Mouse (Mus musculus): ENCODE data around the gene Actl10.

Actl10 gene

GRCm38 (mm10) chr2:154581421-154581820, 29.8 kb downstream of the Actl10 start:
- DNase-seq (ENCODE audit: low read depth): no peak

GRCm38 (mm10) chr2:154583906-154584872, 32.6 kb downstream of the Actl10 start:
- peak; percentile 73 for DNase-seq (ENCODE audit: low read depth)

GRCm38 (mm10) chr2:154584931-154585601, 33.5 kb downstream of the Actl10 start:
- no peak for DNase-seq (ENCODE audit: low read depth)

- peak; percentile 75 for DNase-seq (ENCODE audit: low read depth)
Observed at GRCm38 (mm10) chr2:154586405-154586804, 34.8 kb downstream of the Actl10 start.

- DNase-seq (ENCODE audit: low read depth): no peak
Observed at GRCm38 (mm10) chr2:154589051-154589450, 37.5 kb downstream of the Actl10 start.

- DNase-seq (ENCODE audit: low read depth): no peak
Observed at GRCm38 (mm10) chr2:154591239-154591638, 39.7 kb downstream of the Actl10 start.

GRCm38 (mm10) chr2:154593025-154593424, 41.4 kb downstream of the Actl10 start:
- DNase-seq (ENCODE audit: low read depth): peak; percentile 62

- no peak for DNase-seq (ENCODE audit: low read depth)
Observed at GRCm38 (mm10) chr2:154595775-154596174, 44.2 kb downstream of the Actl10 start.

GRCm38 (mm10) chr2:154597399-154597798, 45.8 kb downstream of the Actl10 start:
- DNase-seq (ENCODE audit: low read depth): no peak

- no peak for DNase-seq (ENCODE audit: low read depth)
Observed at GRCm38 (mm10) chr2:154600586-154600985, 49.0 kb downstream of the Actl10 start.

GRCm38 (mm10) chr2:154601324-154601723, 49.7 kb downstream of the Actl10 start:
- no peak for DNase-seq (ENCODE audit: low read depth)
